Mouse (Mus musculus): ENCODE data around the gene Disc1.

DNA sequence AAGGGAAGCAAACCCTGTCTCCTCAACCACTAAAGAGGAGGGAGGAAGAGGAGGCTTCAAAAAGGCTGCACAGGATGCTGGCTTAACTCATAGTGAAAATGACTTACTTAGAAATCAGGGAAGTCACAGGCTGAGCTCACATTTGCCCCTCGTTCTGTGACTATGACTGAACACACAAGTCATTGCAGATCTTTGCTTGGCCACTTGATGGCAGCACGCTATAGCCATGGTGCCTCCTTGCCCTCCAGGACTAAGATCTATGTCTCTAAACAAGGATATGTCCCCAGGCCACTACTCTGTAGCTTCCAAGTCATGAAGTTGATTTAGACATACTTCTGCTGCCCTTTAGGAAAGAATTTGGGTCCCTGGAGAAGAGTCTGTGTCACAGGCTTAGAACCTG, 62.6 kb downstream of the Disc1 start:
- TF ChIP-seq POLR2A (IDR thresholded peaks at IDR 0.05; ENCODE audit: insufficient read depth, low read depth, low read length) (no peak), CTCF (IDR thresholded peaks at IDR 0.05) (peak; percentile 89)

All from heart, adult 2 months (tissue).